Mouse (Mus musculus): Measurements from ENCODE around the gene Polr2g.

The Polr2g gene

DNA sequence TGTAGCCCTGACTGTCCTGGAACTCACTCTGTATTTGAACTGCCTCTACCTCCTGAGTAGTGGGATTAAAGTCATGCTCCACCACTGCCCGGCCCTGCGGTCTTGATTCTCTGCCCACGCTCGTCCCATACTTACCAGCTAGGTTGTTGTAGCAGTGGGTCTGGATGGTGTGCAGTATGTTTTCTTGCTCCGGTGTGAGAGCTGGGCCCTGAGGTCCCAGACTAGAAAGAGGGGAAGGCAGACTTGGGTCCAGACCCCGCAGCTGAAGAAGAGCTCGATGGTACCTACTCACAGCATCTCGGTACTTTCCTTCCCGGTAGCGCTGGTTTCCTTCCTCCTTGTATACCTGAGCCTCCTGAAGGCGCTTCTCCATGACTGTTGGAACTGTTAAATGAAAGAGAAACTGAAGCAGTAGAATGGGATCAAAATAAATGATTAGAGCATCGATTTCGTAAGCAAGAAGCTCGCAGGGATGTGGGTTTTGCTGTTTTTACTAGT lies 20.0 kb upstream of the Polr2g start:
- no peak for DNase-seq (ENCODE audit: low spot score in 2 of 2)

DNA sequence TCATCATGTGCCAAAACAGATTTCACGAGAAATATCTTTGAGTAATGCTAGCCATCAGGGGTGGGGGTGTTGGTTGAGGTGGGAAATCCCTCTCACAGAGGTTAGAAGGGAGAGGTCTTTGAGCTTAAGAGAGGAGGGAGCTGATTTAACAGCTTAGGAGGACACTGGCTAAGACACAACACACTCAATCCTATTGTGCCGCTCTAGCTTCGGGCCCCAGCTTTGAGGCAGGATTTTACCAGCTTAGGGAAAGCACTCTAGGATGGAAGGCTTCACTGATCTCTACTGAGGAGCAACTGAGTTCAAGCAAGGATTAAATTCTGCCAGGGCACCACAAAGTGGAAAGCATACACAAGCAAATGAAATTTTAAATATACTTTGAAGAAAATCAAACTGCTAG lies 18.6 kb upstream of the Polr2g start:
- DNase-seq (ENCODE audit: low spot score in 2 of 2) = no peak

DNA sequence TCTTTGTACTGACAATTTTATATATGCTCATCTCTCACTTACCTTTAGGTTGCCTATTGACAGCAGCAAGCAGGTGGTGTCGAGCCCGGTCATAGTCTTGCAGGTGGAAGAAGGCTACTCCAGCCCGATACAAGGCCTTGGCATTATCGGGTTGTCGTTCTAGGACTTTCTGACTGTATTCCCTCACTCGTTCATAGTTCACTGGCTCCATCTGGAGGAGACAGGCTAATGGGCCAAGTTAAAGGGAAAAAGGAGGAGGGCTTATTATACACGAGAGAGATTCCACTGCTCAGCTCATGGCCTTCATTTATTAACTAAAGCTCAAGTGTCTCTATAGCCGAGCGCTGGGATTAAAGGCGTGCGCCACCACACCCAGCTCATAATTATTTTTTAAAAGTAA lies 17.4 kb upstream of the Polr2g start:
- no peak for DNase-seq (ENCODE audit: low spot score in 2 of 2)

DNA sequence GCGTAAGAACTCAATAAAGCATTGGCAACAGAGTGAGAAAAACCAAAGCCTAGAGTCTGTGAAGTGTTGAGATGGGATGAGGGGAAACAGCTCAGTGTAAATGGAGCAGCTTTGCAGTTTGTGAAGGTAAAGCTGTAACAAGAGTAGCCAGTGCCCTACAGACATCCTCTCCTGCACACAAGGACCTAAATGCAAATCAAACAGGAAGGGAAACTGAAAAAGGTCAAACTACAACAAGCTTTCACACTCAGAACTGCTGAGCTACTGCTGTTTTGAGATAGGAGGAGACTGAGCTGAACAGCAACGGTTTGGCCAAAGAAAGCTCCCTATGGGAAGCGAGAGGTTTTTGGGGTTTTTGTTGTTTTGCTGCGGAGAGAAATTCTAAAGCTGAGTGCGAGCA lies 8.4 kb upstream of the Polr2g start:
- DNase-seq (ENCODE audit: low spot score in 2 of 2) = no peak

DNA sequence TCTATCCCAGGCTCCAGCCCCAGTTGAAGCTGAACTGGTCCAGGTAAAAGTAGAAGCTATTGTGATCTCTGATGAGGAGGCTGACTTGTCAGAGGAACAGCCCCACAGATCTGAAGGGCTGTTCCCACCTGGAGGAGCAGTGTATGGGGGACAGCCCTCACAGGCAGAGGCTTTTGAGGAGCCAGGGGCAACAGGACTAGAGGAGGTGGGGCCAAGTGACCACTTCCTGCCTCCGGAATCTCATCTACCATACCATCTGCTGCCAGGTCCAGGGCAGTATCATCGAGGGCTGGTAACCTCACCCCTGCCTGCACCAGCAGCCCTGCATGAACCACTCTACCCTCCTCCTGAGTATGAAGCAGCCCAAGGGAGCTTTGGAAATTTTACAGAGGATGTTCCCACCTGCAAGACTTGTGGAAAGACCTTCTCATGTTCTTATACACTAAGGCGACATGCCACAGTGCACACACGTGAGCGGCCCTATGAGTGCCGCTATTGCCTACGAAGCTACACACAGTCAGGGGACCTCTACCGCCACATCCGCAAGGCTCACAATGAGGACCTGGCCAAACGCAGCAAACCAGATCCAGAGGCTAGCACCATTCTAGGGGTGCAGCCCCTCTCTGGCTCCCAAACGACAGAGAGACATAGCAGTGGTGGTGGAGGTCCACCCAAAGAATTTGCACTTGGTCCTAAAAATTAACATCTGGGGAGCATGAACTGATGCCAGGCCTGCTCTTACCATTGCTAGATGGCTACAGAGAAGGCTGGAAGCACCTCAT lies 5.7 kb upstream of the Polr2g start:
- DNase-seq (ENCODE audit: low spot score in 2 of 2) = no peak

DNA sequence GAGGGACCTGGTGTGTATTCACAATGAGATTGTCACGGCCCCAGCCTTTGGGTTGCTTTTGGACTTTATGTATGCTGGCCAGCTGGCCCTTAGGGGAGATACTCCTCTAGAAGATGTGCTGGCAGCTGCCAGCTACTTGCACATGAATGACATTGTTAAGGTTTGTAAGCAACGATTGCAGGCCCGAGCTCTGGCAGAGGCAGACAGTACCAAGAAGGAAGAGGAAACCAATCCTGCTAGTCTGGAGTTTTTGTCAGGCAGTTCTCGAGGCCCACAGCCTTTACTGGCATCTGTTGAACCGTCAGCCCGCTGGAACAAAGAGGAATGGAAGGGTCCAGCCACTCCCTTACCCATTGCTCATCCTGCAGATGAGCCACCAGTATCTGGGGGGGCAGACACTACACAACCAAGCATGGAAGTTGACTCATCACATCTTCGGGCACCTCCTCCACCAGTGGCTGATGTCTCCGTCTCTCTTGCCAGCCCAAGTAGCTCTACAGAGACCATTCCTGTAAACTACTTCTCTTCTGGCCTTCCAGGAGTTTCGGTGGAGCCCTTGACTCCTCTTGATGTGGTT lies 4.9 kb upstream of the Polr2g start:
- no peak for DNase-seq (ENCODE audit: low spot score in 2 of 2)

DNA sequence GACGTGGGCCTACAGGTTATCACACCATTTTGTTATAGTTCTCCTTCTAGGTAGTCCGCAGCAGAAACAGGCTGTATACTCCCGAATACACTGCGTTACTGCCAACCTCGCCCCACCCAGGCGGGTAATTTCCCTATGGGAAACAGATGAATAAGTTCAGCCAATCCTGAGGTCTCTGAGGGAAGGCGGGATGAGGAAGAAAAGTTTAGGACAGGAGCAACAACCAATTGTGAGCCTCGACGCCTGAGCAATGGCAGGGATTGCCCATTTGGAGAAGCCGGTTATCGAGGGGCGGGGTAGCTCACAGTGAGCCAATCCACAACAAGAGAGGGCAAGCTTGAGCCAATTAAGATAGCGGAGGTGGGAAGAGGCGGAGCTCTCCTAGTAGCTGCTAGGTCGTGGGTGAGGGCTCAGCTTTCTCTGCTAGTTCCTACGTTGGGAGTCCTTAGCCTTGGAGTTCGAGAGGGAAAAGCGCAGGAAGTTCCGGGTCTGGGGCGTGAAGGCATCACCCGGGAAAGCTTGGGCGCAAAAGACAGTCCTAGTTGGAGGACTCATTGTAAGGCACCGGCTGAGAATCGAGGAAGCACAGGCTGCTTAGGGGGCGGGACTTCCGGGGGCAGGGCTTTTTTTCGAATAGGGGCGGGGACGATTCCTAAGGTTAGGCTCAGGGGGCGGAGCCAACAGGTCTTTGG lies 3.9 kb upstream of the Polr2g start, which contains the start of gene Zbtb3:
Zbtb3 (plus strand) TSS at position 426 of the 692 bp plus-strand sequence.
- DNase-seq (ENCODE audit: low spot score in 2 of 2) = peak; percentile 80 to 83

DNA sequence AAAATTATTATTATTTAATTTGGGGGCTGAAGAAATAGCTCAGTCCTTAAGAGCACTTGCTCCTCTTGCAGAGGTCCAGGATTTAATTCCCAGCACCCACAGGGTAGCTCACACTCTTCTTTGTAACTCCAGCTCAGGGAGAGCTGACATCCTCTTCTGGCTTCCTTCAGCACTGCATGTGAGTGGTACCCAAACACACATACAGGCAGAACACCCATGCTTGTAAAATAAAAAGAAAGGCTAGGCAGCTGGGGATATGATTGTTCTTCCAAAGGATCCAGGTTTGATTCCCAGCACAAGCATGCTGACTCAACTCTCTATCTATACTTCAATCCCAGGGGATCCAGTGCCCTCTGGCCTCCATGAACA lies 554 bp upstream of the Polr2g start:
- no peak for DNase-seq (ENCODE audit: low spot score in 2 of 2)

DNA sequence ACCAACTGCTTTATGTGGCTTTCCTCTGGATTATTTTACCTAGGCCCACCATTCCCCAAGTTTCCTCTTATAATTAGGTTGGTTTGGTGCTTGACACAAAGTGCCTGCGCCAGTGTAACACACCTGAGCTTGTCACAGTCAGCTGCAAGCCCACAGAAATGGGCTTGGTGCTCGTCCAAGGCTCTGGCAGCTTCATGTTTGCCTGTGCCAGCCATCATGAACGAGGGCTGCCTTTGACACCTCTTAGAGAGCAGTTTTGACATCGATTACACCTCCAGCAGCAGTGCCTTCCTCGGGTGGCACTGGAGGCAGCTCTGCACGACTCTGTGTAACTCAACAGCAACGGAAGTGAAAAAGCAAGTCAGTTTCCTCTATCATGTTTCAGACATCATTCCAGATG lies 8.2 kb downstream of the Polr2g start:
- DNase-seq (ENCODE audit: low spot score in 2 of 2) = no peak

DNA sequence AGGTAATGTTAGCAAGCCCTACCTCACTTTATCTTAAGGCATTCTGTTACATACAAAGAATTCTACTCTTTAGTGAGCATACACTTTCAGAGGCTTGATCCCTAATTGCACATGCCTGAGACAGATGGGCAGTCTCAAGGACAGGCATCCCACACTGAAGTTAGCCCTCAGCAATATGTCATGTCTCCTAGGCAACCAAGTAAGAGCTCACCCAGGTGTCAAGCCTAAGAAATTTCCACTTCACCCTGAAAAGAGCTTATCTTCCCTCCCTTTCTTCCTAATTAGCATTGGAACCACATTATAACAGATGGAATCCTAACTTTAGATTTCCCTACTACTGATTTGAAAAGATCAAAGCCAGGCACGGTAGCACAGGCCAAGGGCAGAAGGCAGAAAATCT lies 9.2 kb downstream of the Polr2g start:
- DNase-seq (ENCODE audit: low spot score in 2 of 2) = no peak

DNA sequence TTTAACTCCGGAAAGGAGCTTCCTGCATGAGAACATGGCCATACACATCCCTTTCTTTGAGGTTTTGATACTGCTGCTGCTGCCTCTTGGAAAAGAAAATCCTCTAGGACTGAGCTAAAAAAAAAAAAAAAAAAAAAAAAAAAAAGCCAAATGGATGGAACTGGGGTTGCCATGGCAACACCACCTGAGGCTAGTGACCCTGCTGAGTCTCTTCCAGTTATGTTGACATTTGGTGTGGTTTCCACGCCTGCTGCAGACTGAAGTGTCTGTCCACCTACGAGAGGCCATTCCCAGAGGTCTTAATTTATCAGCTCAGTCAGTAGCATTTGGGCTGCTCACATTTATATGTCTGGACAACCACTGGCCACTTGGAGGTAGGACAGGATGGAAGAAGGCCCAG lies 9.9 kb downstream of the Polr2g start:
- DNase-seq (ENCODE audit: low spot score in 2 of 2) = no peak

DNA sequence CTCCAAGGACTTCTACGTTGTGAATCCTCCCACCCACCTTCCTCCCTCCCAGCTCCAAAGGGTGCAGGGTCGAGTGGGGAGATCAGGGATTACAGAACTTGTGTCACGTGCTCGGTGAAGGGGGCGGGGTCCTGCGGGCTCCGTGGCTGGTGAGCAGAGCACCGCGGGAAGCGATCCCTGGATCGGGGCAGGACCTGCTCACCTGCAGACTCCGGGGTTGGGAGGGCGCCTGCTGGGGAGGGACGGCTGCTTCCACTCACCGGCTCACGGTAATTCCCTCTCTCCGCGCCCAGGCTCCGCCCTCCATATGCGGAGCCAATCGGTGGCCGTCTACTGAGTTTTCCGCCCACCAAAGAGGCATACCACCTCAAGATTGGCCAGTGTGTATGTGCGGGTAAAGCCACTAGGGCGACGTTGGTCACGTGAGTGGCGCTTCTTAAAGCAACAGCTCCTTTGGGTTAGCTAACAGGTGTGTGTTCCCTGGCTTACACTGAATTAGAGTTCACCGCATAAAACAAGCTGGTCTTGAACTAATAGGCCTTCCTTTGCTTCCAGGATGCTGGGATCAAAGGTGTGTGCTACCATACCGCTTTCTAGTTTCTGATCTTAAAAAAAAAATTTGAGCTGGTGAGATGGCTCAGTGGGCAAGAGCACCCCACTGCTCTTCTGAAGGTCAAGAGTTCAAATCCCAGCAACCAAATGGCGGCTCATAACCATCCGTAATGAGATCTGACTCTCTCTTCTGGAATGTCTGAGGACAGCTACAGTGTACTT lies 12.2 kb downstream of the Polr2g start, which contains the start of gene Taf6l:
Taf6l (minus strand) TSS at position 410 of the 774 bp plus-strand sequence.
- DNase-seq (ENCODE audit: low spot score in 2 of 2) = peak; percentile 81 to 85

DNA sequence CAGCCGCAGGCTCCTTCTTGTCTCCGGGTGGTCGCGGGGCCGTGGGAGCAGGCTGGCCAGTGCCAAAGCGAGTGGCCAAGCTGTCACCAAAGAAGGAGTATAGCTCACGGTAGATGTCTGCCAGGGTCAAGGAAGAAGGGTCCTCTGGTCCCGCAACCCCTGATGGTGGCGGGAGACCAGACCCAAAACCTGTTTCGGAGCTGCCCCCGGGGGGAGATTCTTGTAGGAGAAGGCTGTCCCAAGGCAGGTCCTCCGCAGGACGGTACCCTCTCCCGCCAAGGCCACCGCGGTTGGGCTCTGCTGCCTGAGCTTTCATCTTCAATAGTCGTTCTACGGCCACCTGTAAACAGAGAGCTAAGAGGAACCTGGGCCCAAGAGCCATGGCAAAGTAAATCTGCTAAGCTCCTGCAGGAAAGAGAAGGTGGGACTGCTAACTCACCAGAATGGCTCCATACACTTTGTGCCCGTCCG lies 23.4 kb downstream of the Polr2g start:
- DNase-seq (ENCODE audit: low spot score in 2 of 2) = peak in 1 of 2 experiments; percentile 26

DNA sequence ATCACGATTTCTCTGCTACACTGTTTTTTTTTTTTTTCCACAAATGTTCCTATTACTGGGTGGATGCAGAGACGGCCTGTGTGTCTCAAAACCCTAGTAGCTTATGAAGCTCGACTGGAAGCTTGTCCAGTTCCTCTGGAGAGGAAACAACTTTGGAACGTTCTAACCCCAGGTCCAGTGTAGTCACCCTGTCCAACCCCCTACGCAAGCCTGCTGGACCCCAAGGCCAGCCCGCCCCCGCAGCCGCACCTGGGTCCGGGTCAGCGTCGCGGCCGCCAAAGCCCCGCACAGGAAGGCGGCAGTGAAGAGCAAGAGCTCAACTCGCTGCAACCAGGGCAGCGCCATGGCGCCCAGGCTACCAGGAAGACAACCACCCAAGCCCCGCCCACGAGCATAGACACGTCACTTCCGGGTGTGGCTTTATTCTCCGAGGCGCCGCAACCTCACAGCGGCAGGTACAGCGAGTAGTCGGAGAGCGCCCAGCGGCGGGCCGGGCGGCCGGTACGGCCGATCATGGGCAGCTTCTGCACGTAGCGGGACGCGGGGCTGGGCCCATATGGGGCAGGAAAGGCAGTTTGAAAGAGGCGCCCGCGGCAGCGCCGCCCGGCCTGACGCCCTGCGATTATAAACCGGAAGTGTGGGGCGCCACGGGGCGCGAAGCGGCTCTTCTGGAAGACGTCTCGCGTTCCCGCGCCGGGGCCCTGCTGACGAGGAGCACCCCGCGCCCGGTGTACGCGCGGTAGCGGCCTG lies 24.1 kb downstream of the Polr2g start, which contains the start of gene Tmem179b:
Tmem179b (minus strand) TSS at position 382 of the 750 bp plus-strand sequence.
- peak; percentile 95 to 98 for DNase-seq (ENCODE audit: low spot score in 2 of 2)

DNA sequence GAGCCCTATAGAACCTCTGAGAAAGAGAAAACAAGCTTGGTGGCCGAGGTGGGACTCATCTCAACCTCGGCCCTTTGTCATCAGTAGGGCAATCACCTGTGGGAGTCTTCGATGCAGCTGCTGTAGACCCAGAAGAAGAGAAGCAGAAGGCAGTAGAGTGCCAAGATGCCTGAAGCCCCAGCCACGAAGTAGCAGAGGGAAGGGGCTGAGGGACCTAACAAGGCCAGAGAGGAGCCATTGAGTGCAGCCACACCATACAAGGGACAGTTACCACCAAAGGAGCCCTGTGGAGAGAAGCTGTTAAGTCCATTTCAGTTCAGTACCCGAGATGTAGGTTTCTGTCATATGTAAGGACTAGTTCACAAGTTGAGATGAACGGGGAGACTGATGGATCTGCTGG lies 25.0 kb downstream of the Polr2g start:
- DNase-seq (ENCODE audit: low spot score in 2 of 2) = no peak

DNA sequence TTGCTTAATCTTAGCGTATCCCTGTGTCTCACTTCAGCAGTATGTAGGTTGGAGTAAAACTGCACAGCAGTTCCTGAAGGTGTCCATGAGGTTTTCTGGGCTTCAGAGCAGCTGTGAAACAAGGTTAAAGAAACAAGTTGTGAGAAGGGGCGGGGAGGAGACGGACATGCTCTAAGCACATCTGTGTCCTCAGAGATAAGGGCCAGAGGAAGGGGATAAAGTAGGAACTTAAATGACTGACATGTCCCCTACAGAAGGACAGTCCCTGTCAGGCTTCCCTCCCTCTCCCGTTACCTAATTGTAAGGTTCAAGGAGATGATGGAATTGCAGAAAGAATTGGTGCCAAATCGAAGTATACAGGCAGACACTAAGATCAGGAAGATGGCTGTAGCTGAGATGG lies 25.4 kb downstream of the Polr2g start:
- no peak for DNase-seq (ENCODE audit: low spot score in 2 of 2)

DNA sequence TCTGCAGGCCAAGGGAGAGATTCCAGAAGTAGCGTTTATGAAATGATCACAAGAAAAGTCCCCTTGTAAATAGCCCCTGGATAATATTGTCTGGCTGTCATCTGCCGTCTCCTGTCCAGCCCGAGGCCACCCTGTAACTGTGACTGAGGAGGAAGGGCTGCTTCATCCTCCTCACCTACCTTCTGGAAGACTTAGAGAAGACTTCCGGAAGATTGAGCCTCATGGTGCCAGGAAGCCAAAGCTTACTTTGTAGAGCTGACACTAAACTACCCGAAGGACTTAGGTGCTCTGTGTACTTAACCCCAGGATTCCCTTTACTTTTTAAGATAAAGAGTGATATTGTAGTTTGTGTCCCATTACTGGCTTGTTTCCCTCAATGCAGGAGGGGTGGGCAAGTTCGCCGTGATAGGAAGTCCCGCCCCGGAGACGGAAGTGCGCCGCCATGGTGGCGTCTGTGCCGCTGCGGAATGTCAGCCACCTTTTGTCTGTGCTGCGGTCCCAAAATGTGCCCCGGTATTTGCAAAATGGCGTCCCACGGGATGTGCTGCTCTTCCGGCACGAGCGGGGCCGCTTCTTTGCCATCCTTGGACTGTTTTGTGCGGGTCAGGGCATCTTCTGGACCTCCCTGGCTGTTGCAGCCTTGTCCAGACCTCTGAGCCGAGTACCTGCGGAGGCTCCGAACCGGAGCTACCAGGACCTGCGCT lies 27.7 kb downstream of the Polr2g start, which contains the start of gene Tmem223:
Tmem223 (plus strand) TSS at position 430 of the 704 bp plus-strand sequence.
- peak; percentile 60 to 76 for DNase-seq (ENCODE audit: low spot score in 2 of 2)

DNA sequence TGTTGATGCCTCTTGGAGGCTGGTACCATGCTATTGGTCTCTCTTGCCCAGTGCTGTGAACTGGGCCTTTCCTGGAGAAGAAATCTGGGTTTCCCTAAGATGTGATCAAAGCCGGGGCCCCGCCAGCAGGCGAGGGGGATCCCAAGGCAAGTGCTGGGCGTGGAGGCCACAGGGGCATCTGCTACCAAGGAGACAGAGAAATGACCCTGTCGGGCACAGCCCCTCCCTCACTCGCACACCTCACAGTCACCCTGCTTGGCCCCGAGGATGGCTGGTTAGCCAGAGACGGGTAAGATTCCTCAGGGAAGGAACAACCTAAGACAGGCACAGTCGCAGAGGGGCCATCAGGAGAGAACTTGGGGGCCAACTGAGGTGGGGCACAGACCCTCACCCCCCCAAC lies 32.8 kb downstream of the Polr2g start:
- DNase-seq (ENCODE audit: low spot score in 2 of 2) = no peak

DNA sequence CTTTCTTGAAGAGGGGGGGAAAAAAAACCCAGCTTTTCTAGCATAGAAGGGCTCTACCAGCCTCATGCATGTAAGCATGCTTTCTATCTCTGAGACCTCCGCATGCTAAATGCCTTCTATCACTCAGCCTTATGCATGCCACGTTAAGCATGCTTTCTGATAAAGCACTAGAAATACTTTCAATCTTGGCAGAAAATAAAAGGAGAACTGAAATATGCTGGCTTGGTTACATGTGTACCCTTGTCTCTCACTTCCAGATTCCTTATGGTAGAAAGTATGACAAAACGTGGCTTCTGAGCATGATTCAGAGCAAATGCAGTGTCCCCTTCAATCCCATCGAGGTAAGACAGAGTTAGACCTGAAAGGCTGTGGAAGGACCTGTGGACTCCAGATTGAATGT lies 35.1 kb downstream of the Polr2g start:
- no peak for DNase-seq (ENCODE audit: low spot score in 2 of 2)

DNA sequence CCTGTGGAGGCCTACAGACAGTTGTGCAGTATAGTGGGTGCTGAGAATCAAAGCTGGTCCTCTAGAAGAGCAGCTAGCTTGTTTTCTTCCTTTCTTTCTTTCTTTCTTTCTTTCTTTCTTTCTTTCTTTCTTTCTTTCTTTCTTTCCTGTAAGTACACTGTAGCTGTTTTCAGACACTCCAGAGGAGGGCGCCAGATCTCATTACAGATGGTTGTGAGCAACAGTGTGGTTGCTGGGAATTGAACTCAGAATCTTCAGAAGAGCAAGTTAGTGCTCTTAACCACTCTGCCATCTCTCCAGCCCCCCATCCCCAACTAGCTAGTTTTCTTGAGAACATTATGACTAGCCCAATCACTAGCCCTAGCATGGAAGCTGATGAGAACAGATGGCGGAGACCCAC lies 37.6 kb downstream of the Polr2g start:
- no peak for DNase-seq (ENCODE audit: low spot score in 2 of 2)
